Mouse (Mus musculus): ENCODE data around the gene Sult2a4.
"Not testable (repeated sequence)": the region's sequence is repeated elsewhere in the genome, so short reads cannot be mapped to it uniquely, and the experiment has no call there.

The Sult2a4 gene

GRCm38 (mm10) chr7:13989507-13989906, at the start of gene Sult2a4:
Sult2a4 (minus strand) TSS chr7:13989607.
- DNase-seq (ENCODE audit: extremely low read depth, insufficient read length, low spot score): not testable (repeated sequence)

DNA sequence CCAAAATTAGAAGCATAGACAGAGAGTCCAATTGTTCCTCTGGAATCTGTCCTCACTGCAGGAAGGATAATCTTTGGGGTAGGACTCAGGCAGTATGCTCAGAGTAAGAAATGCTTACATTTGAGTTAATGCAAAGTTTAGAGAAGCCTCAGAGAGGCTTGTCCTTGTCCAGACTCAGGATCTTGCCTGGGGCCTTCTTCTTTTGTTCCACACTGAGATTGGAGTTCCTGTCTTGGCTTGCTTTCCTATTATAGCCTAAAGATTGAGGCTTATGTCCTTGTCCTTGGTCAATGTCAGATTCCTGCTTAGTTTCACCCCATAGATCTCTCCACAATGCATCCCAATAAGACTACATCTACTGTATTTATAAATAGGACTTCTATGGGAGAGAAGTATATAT, 41.4 kb upstream of the Sult2a4 start:
- not testable (repeated sequence) for DNase-seq (ENCODE audit: extremely low read depth, insufficient read length, low spot score)

- no peak for DNase-seq (ENCODE audit: extremely low read depth, insufficient read length, low spot score)
These were observed 23.7 kb upstream of the Sult2a4 start for GRCm38 (mm10) chr7:14013083-14013482.

- not testable (repeated sequence) for DNase-seq (ENCODE audit: extremely low read depth, insufficient read length, low spot score)
These were observed 21.3 kb upstream of the Sult2a4 start for GRCm38 (mm10) chr7:14010686-14011085.

Data from 3134 (cell line).